Mouse (Mus musculus) heart, embryonic 16.5 days (tissue): ENCODE data around the gene Gm42674. TPM values are rescaled to one million over a fixed set of nuclear protein-coding genes. Genes with fewer than 3 reads are reported as not detected.

ENCODE experiments used
- ATAC-seq: fragments of 200-750 bp; cut with Nextera tagmentation; replicated peaks from 2 replicates; pipeline ENCODE4 v1.8.0; 2017; ENCODE audit warnings: moderate number of reproducible peaks; ENCODE audit not compliant: insufficient read depth, low FRiP score; ENCODE audit errors: extremely low read depth
- H3K27ac ChIP-seq: fragments of 300-500 bp; sonication (generic); 2 replicates; pipeline ENCODE4 v1.5.1; 2014; ENCODE audit warnings: mild to moderate bottlenecking, low read length, control low read depth, moderate library complexity
- H3K27me3 ChIP-seq: fragments of 300-500 bp; sonication (generic); 2 replicates; pipeline ENCODE4 v1.6.1; 2014; ENCODE audit warnings: low read length, mixed read lengths; ENCODE audit not compliant: control insufficient read depth, insufficient read depth
- H3K36me3 ChIP-seq: fragments of 300-500 bp; sonication (generic); 2 replicates; pipeline ENCODE4 v1.6.1; 2014; ENCODE audit not compliant: control insufficient read depth, insufficient read depth
- H3K4me1 ChIP-seq: fragments of 300-500 bp; sonication (generic); 2 replicates; pipeline ENCODE4 v1.6.1; 2014; ENCODE audit warnings: low read length, mixed read lengths; ENCODE audit not compliant: control insufficient read depth, insufficient read depth
- H3K4me2 ChIP-seq: fragments of 300-500 bp; sonication (generic); 2 replicates; pipeline ENCODE4 v1.6.1; 2014; ENCODE audit warnings: low read depth, mild to moderate bottlenecking, control low read depth, low read length
- H3K4me3 ChIP-seq: fragments of 300-500 bp; sonication (generic); 2 replicates; pipeline ENCODE4 v1.5.1; 2014; ENCODE audit warnings: mild to moderate bottlenecking, control low read depth, low read length
- H3K9ac ChIP-seq: fragments of 300-500 bp; sonication (generic); 2 replicates; pipeline ENCODE4 v1.6.1; 2014; ENCODE audit warnings: low read length, control low read depth
- H3K9me3 ChIP-seq: fragments of 300-500 bp; sonication (generic); replicated peaks from 2 replicates; pipeline ENCODE4 v1.6.1; 2016; ENCODE audit warnings: low read length; ENCODE audit not compliant: control insufficient read depth
- WGBS: fragments of 180-500 bp; shearing (Covaris S2); extraction: QIAGEN DNeasy Blood & Tissue Kit; methylation state at CpG from one replicate; pipeline ENCODE4 v1.1.7; 2014; 5-methylcytosine and 5-hydroxymethylcytosine counted together
- polyA plus RNA-seq: library from polyadenylated mRNA; unstranded; fragments of >200 nt; fragmentation: Nextera tagmentation; extraction: Ambion mirVana; gene quantifications from 2 replicates; pipeline ENCODE4 v1.2.1, GENCODE M21; 2015

Gene Gm42674
- polyA plus RNA-seq, 1 experiment from 2014 or later: not detected

- Histone ChIP-seq H3K4me2 (no peak overlapping the region), H3K9ac (no peak overlapping the region), H3K4me3 (no peak overlapping the region), H3K36me3 (no peaks in the 10 kb centered on the region), H3K9me3 (no peaks in the 10 kb centered on the region), H3K27me3 (no peaks in the 10 kb centered on the region), H3K4me1 (peaks cover 20% of the 10 kb centered on the region), H3K27ac (peak overlapping the region; percentile 33)
- ATAC-seq: peak; percentile 4; the same call in 1 of the 2 replicates
- 26% methylated on average over 4 of the region's 4 CpGs for WGBS
Measured at GRCm38 (mm10) chr3:90604416-90604815, 2.7 kb downstream of the Gm42674 start.

DNA sequence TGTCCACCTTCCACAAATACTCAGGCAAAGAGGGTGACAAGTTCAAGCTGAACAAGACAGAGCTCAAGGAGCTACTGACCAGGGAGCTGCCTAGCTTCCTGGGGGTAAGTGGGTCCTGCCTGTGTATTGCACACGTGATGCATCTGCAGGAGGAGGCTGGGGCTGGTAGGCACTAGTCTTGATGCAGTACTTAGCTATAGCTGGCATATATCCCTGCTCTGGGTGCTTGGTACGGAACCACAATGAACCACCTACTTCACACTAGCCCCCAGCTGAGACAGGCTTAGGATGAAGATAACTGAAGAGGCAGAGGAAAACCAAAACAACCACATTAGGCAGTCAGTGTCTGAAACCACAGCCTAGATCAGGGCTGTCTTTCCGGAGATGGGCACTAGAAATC is 3.3 kb downstream of the Gm42674 start:
- Histone ChIP-seq H3K27me3 (no peaks in the 10 kb centered on the region), H3K9me3 (no peaks in the 10 kb centered on the region), H3K4me2 (no peak overlapping the region), H3K36me3 (no peaks in the 10 kb centered on the region), H3K27ac (peak overlapping the region; percentile 9; the same call in 1 of the 2 replicates), H3K4me3 (no peak overlapping the region), H3K4me1 (peaks cover 19% of the 10 kb centered on the region), H3K9ac (no peak overlapping the region)
- WGBS: 72% methylated on average over 3 of the region's 3 CpGs
- no peak for ATAC-seq

- Histone ChIP-seq H3K36me3 (no peaks in the 10 kb centered on the region), H3K27me3 (no peaks in the 10 kb centered on the region), H3K4me3 (no peak overlapping the region), H3K9me3 (no peaks in the 10 kb centered on the region), H3K9ac (no peak overlapping the region), H3K4me1 (peaks cover 14% of the 10 kb centered on the region), H3K27ac (no peak overlapping the region), H3K4me2 (no peak overlapping the region)
- ATAC-seq: no peak
- 69% methylated on average over 2 of the region's 2 CpGs for WGBS
Measured at GRCm38 (mm10) chr3:90605736-90606135, 4.0 kb downstream of the Gm42674 start.

GRCm38 (mm10) chr3:90606185-90606584 is 4.5 kb downstream of the Gm42674 start:
- no peak overlapping the region for H3K27ac ChIP-seq
- H3K9ac ChIP-seq: no peak overlapping the region
- no peaks in the 10 kb centered on the region for H3K27me3 ChIP-seq
- H3K36me3 ChIP-seq: no peaks in the 10 kb centered on the region
- 81% methylated on average over 6 of the region's 6 CpGs for WGBS
- H3K4me3 ChIP-seq: no peak overlapping the region
- no peak for ATAC-seq
- no peak overlapping the region for H3K4me2 ChIP-seq
- peaks cover 13% of the 10 kb centered on the region for H3K4me1 ChIP-seq
- H3K9me3 ChIP-seq: no peaks in the 10 kb centered on the region

DNA sequence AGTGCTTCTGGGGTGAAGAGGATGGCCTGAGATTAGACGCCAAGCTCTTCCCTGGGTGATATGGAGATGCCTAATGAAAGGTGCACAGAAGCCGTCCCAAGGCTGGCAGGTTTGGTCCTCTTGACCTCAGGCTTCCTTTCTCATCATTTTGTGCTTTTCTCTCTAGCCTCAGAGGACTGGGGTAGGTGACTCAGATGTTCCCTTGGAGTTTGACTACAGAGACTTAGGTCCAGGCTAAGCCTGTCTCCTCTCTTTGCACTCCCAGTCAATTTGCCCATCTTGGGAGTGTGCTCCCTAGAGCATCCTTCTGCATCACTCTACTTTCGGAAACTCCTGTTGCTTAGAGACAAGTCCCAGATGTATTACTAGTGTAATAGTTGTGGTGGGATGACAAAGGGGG is 5.7 kb downstream of the Gm42674 start:
- Histone ChIP-seq H3K4me2 (no peak overlapping the region), H3K36me3 (no peaks in the 10 kb centered on the region), H3K27ac (no peak overlapping the region), H3K27me3 (no peaks in the 10 kb centered on the region), H3K4me1 (peaks cover 13% of the 10 kb centered on the region), H3K9me3 (no peaks in the 10 kb centered on the region), H3K9ac (no peak overlapping the region), H3K4me3 (no peak overlapping the region)
- no peak for ATAC-seq
- 79% methylated on average over 3 of the region's 3 CpGs for WGBS

GRCm38 (mm10) chr3:90608223-90608622 is 6.5 kb downstream of the Gm42674 start, which contains the start of gene S100a5:
TSS of gene S100a5 (plus strand) at chr3:90608523.
- peaks cover 16% of the 10 kb centered on the region for H3K4me1 ChIP-seq
- no peak within 1 kb of the TSS for H3K9ac ChIP-seq
- no peak for ATAC-seq
- no peak within 1 kb of the TSS for H3K4me2 ChIP-seq
- WGBS: 56% methylated on average over 3 of the region's 3 CpGs
- no peaks in the 10 kb centered on the region for H3K36me3 ChIP-seq
- H3K4me3 ChIP-seq: no peak within 1 kb of the TSS
- H3K27ac ChIP-seq: no peak within 1 kb of the TSS
- no peaks in the 10 kb centered on the region for H3K9me3 ChIP-seq
- H3K27me3 ChIP-seq: no peaks in the 10 kb centered on the region

DNA sequence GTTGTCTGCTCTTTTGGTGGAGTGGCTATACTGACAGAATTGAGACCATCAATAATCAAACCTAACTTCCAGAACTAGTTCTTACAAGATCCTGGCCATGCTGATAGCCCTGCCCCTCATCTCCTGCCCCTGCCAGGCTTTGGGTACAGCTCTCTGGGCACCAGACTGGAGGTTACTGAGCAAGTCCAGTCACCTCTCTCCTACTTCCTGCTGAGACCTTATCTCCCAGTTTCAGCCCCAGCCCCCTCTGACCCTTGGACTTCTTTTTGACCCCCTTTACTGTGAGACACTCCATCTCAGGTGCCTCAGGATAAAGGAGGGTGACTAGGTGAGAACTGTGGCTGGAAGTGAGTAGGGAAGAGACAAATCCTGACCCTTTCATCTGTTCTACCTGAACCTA is 7.4 kb downstream of the Gm42674 start:
- Histone ChIP-seq H3K9ac (no peak overlapping the region), H3K27me3 (no peaks in the 10 kb centered on the region), H3K36me3 (no peaks in the 10 kb centered on the region), H3K4me2 (no peak overlapping the region), H3K4me1 (peaks cover 11% of the 10 kb centered on the region), H3K4me3 (no peak overlapping the region), H3K27ac (no peak overlapping the region), H3K9me3 (no peaks in the 10 kb centered on the region)
- ATAC-seq: no peak

GRCm38 (mm10) chr3:90611494-90611893 is 9.8 kb downstream of the Gm42674 start:
- Histone ChIP-seq H3K27ac (no peak overlapping the region), H3K4me2 (no peak overlapping the region), H3K36me3 (no peaks in the 10 kb centered on the region), H3K9me3 (no peaks in the 10 kb centered on the region), H3K27me3 (no peaks in the 10 kb centered on the region), H3K9ac (no peak overlapping the region), H3K4me1 (peaks cover 10% of the 10 kb centered on the region), H3K4me3 (no peak overlapping the region)
- no peak for ATAC-seq
- WGBS: 75% methylated on average over 3 of the region's 3 CpGs

- WGBS: 52% methylated on average over 4 of the region's 4 CpGs
- H3K4me2 ChIP-seq: no peak overlapping the region
- no peak for ATAC-seq
- H3K4me1 ChIP-seq: peaks cover 10% of the 10 kb centered on the region
- H3K9me3 ChIP-seq: no peaks in the 10 kb centered on the region
- no peak overlapping the region for H3K27ac ChIP-seq
- no peaks in the 10 kb centered on the region for H3K36me3 ChIP-seq
- no peak overlapping the region for H3K9ac ChIP-seq
- no peaks in the 10 kb centered on the region for H3K27me3 ChIP-seq
- H3K4me3 ChIP-seq: no peak overlapping the region
Measured at GRCm38 (mm10) chr3:90612061-90612460, 10.4 kb downstream of the Gm42674 start.
